ENCODE assay signal across 8 mouse cellular contexts in genomic region chr1:167392031-167392640, GRCm38 (mm10). TPM values are rescaled to one million over a fixed set of nuclear protein-coding genes. Genes with fewer than 3 reads are reported as not detected.
A peak's percentile ranks its signal among the peaks of the same experiment; 100 is the strongest.
DNase-seq lines count a peak whose midpoint lies in the region; ATAC-seq and TF ChIP-seq lines count a peak whose summit lies in the region.

No protein-coding gene starts in this region.

- TF ChIP-seq EP300 in lung, postnatal 0 days (IDR thresholded peaks at IDR 0.05): no peak

- H3K27me3 ChIP-seq in lung, postnatal 0 days (replicated peaks; ENCODE audit: insufficient read depth, low read length): no peaks in the 10 kb centered on the region
- no peaks in the 10 kb centered on the region for H3K27me3 ChIP-seq in forebrain, embryonic 14.5 days (replicated peaks; ENCODE audit: control insufficient read depth, insufficient read depth, low read length)
- peaks cover 32% of the 10 kb centered on the region for H3K27me3 ChIP-seq in limb, embryonic 13.5 days
- no peaks in the 10 kb centered on the region for H3K27me3 ChIP-seq in stomach, embryonic 16.5 days (ENCODE audit: control insufficient read depth, insufficient read depth, low read length)

- WGBS in lung, postnatal 0 days: 28% methylated on average over 2 of the region's 2 CpGs
- 66% methylated on average over 2 of the region's 2 CpGs for WGBS in forebrain, embryonic 14.5 days
- WGBS in limb, embryonic 13.5 days: 45% methylated on average over 2 of the region's 2 CpGs
- 18% methylated on average over 2 of the region's 2 CpGs for WGBS in stomach, embryonic 16.5 days

- H3K4me2 ChIP-seq in lung, postnatal 0 days (replicated peaks; ENCODE audit: low read depth, low read length): peak overlapping the region; percentile 93
- H3K4me2 ChIP-seq in forebrain, embryonic 14.5 days (ENCODE audit: low read length): peak overlapping the region; percentile 73
- peak overlapping the region; percentile 88 for H3K4me2 ChIP-seq in limb, embryonic 13.5 days (replicated peaks)
- peak overlapping the region; percentile 90 for H3K4me2 ChIP-seq in stomach, embryonic 16.5 days (ENCODE audit: low read depth, low read length)

- 0 out of 2 replicates have a peak overlapping the region, but pooled peaks have one; percentile 5 for H3K27ac ChIP-seq in lung, postnatal 0 days (ENCODE audit: low read length)
- H3K27ac ChIP-seq in forebrain, embryonic 14.5 days (ENCODE audit: low read depth, low read length): no peak overlapping the region
- H3K27ac ChIP-seq in limb, embryonic 13.5 days: no peak overlapping the region
- peak overlapping the region; percentile 91 for H3K27ac ChIP-seq in stomach, embryonic 16.5 days (ENCODE audit: low read length)

- no peaks in the 10 kb centered on the region for H3K9me3 ChIP-seq in lung, postnatal 0 days (ENCODE audit: low read length)
- no peaks in the 10 kb centered on the region for H3K9me3 ChIP-seq in forebrain, embryonic 14.5 days (replicated peaks; ENCODE audit: control insufficient read depth, low read length)
- no peaks in the 10 kb centered on the region for H3K9me3 ChIP-seq in limb, embryonic 13.5 days
- no peaks in the 10 kb centered on the region for H3K9me3 ChIP-seq in stomach, embryonic 16.5 days (replicated peaks; ENCODE audit: control insufficient read depth, low read length)

- ATAC-seq in lung, postnatal 0 days: no peak
- no peak for ATAC-seq in forebrain, embryonic 14.5 days
- no peak for ATAC-seq in limb, embryonic 13.5 days (ENCODE audit: low FRiP score, low read depth)
- no peak for ATAC-seq in stomach, embryonic 16.5 days (ENCODE audit: insufficient read depth, low FRiP score)

- no peak overlapping the region for H3K9ac ChIP-seq in lung, postnatal 0 days (replicated peaks; ENCODE audit: low read depth)
- H3K9ac ChIP-seq in forebrain, embryonic 14.5 days (ENCODE audit: low read length): no peak overlapping the region
- H3K9ac ChIP-seq in limb, embryonic 13.5 days: 0 out of 2 replicates have a peak overlapping the region, but pooled peaks have one; percentile 26
- H3K9ac ChIP-seq in stomach, embryonic 16.5 days (ENCODE audit: low read length): peak overlapping the region; percentile 90

- no peak for TF ChIP-seq CTCF in lung, postnatal 0 days (IDR thresholded peaks at IDR 0.05)

- no peaks in the 10 kb centered on the region for H3K36me3 ChIP-seq in lung, postnatal 0 days (ENCODE audit: insufficient read depth, low read length)
- no peaks in the 10 kb centered on the region for H3K36me3 ChIP-seq in forebrain, embryonic 14.5 days (ENCODE audit: control insufficient read depth, insufficient read depth, low read length)
- no peaks in the 10 kb centered on the region for H3K36me3 ChIP-seq in limb, embryonic 13.5 days
- H3K36me3 ChIP-seq in stomach, embryonic 16.5 days (ENCODE audit: control insufficient read depth, insufficient read depth, low read length): no peaks in the 10 kb centered on the region

- peak overlapping the region; percentile 66; the same call in 1 of the 2 replicates for H3K4me3 ChIP-seq in lung, postnatal 0 days (ENCODE audit: low read depth, low read length)
- 0 out of 2 replicates have a peak overlapping the region, but pooled peaks have one; percentile 53 for H3K4me3 ChIP-seq in forebrain, embryonic 14.5 days (ENCODE audit: low read depth, low read length)
- 0 out of 2 replicates have a peak overlapping the region, but pooled peaks have one; percentile 1 for H3K4me3 ChIP-seq in limb, embryonic 13.5 days
- peak overlapping the region; percentile 81 for H3K4me3 ChIP-seq in stomach, embryonic 16.5 days (replicated peaks; ENCODE audit: low read length)

- peak; percentile 33 for DNase-seq in lung, postnatal 0 days (ENCODE audit: low spot score)
- DNase-seq in lung, postnatal 14 days: no peak
- DNase-seq in forebrain, embryonic 14.5 days (ENCODE audit: low spot score): no peak
- DNase-seq in layer of hippocampus, postnatal 14 days (ENCODE audit: low spot score in 2 of 2): no peak
- no peak for DNase-seq in layer of hippocampus, adult 18-20 months (ENCODE audit: low spot score in 2 of 2)
- no peak for DNase-seq in ovary, postnatal 14 days (ENCODE audit: low spot score)

- peaks cover 10% of the 10 kb centered on the region; the same call in 1 of the 2 replicates for H3K4me1 ChIP-seq in lung, postnatal 0 days (ENCODE audit: insufficient read depth, low read depth, low read length)
- peaks cover 6% of the 10 kb centered on the region for H3K4me1 ChIP-seq in forebrain, embryonic 14.5 days (ENCODE audit: control insufficient read depth, insufficient read depth, low read length)
- H3K4me1 ChIP-seq in limb, embryonic 13.5 days: peaks cover 14% of the 10 kb centered on the region
- H3K4me1 ChIP-seq in stomach, embryonic 16.5 days (ENCODE audit: control insufficient read depth, insufficient read depth, low read length): peaks cover 23% of the 10 kb centered on the region; the same call in 1 of the 2 replicates

RNA-seq across cellular contexts. Expression of gene Mgst3, which starts 1.5 kb away (rescaled TPM):
- polyA plus RNA-seq in lung, postnatal 0 days (2015; fragmentation: Nextera tagmentation; extraction: Ambion mirVana): 67.5 and 70.1 TPM in 2 replicates
- polyA plus RNA-seq in forebrain, embryonic 14.5 days (2014; fragmentation: Nextera tagmentation; extraction: Ambion mirVana): 128 and 138 TPM in 2 replicates
- 33.1 and 33.7 TPM in 2 replicates for polyA plus RNA-seq in limb, embryonic 13.5 days (2015; fragmentation: Nextera tagmentation; extraction: Ambion mirVana)
- 212 and 275 TPM in 2 replicates for polyA plus RNA-seq in stomach, embryonic 16.5 days (2015; fragmentation: Nextera tagmentation; extraction: Ambion mirVana)
- 100 to 1,000 TPM; 113 to 115 TPM for total RNA-seq in layer of hippocampus, postnatal 14 days (2021)
- 10 to 100 TPM; 75.3 to 76.5 TPM for total RNA-seq in layer of hippocampus, adult 18-20 months (2021)

RNA-seq across cellular contexts. Expression of gene Aldh9a1, which starts 42.3 kb away (rescaled TPM):
- polyA plus RNA-seq in lung, postnatal 0 days (2015; fragmentation: Nextera tagmentation; extraction: Ambion mirVana): 33.2 and 35.4 TPM in 2 replicates
- 20.9 and 21.2 TPM in 2 replicates for polyA plus RNA-seq in forebrain, embryonic 14.5 days (2014; fragmentation: Nextera tagmentation; extraction: Ambion mirVana)
- 56.6 and 57.5 TPM in 2 replicates for polyA plus RNA-seq in limb, embryonic 13.5 days (2015; fragmentation: Nextera tagmentation; extraction: Ambion mirVana)
- polyA plus RNA-seq in stomach, embryonic 16.5 days (2015; fragmentation: Nextera tagmentation; extraction: Ambion mirVana): 84.8 and 85.6 TPM in 2 replicates
- total RNA-seq in layer of hippocampus, postnatal 14 days (2021): 10 to 100 TPM; 19.5 to 22.5 TPM
- total RNA-seq in layer of hippocampus, adult 18-20 months (2021): 10 to 100 TPM; 28.2 to 29.2 TPM

Comparison
In these comparisons a context has a peak if more than half of its experiments do, and no peak if none do; other contexts are left out.
1. H3K27ac ChIP-seq: peak in lung, postnatal 0 days (single experiment) and stomach, embryonic 16.5 days (single experiment); none in forebrain, embryonic 14.5 days (single experiment) and limb, embryonic 13.5 days (single experiment).
2. H3K4me3 ChIP-seq: peak in every context shown above with its lines; median percentile 81 in stomach, embryonic 16.5 days; 66 in lung, postnatal 0 days; 53 in forebrain, embryonic 14.5 days; 1 in limb, embryonic 13.5 days.
3. H3K9ac ChIP-seq: peak in limb, embryonic 13.5 days (single experiment) and stomach, embryonic 16.5 days (single experiment); none in lung, postnatal 0 days (single experiment) and forebrain, embryonic 14.5 days (single experiment).
4. Peak in every context shown above with its lines, with median percentiles within 50 percentile points of each other: H3K4me2 ChIP-seq.